Mouse (Mus musculus): ENCODE data around the gene Med31.

- no peak for TF ChIP-seq EP300 (IDR thresholded peaks at IDR 0.05; ENCODE audit: insufficient read depth, low read depth, low read length)
- TF ChIP-seq CTCF (IDR thresholded peaks at IDR 0.05): peak; percentile 29
- TF ChIP-seq POLR2A (IDR thresholded peaks at IDR 0.05; ENCODE audit: insufficient read depth, low read depth, low read length): no peak
These were observed 8.8 kb downstream of the Med31 start, which contains the start of gene Gm43951 for GRCm38 (mm10) chr11:72206341-72207203.

Measured in heart, adult 2 months (tissue).